Mouse (Mus musculus): ENCODE measurements at regions not wholly inside any gene's neighbourhood (a gene's known extent, or its start where the extent isn't known, plus 50 kb on each side); places are given as distances from the start of the nearest gene placed in this dataset.

- no peak overlapping the region for H3K4me2 ChIP-seq (ENCODE audit: insufficient read depth, low read depth, poor library complexity, severe bottlenecking)
- no peaks in the 10 kb centered on the region for H3K4me1 ChIP-seq (ENCODE audit: control insufficient read depth in 1 of 2, insufficient read depth in 2 of 2)
- H3K9ac ChIP-seq (ENCODE audit: insufficient read depth, low read depth) = no peak overlapping the region
- H3K9me3 ChIP-seq (replicated peaks; ENCODE audit: low read length) = no peaks in the 10 kb centered on the region
- in situ Hi-C loops (cut with MboI; ENCODE audit: low pct_ligation_motif_present, low pct_unique_long_range_greater_than_20kb, low sequenced_read_pairs) = no loop called here
- dilution Hi-C loops (cut with MboI; ENCODE audit: extremely low pct_ligation_motif_present, extremely low pct_unique_long_range_greater_than_20kb, low sequenced_read_pairs) = no loop called here
- no peaks in the 10 kb centered on the region for H3K36me3 ChIP-seq (replicated peaks in 1 of 2; ENCODE audit: control insufficient read depth in 1 of 2, insufficient read depth in 1 of 2, low read length in 1 of 2)
- H3K27ac ChIP-seq (ENCODE audit: insufficient read depth, low read depth) = no peak overlapping the region
- no peak for TF ChIP-seq RCOR1 (conservative IDR thresholded peaks at IDR 0.05; ENCODE audit: low read depth, low read length)
- TF ChIP-seq IRF4 (IDR thresholded peaks at IDR 0.05; ENCODE audit: low read depth, low read length) = no peak
- no peak for TF ChIP-seq ZNF384 (IDR thresholded peaks at IDR 0.05; ENCODE audit: low read depth, low read length)
- no peaks in the 10 kb centered on the region for H3K27me3 ChIP-seq (replicated peaks)
- H3K79me2 ChIP-seq (replicated peaks; ENCODE audit: control insufficient read depth, extremely low read depth, insufficient read depth, poor library complexity, severe bottlenecking) = no peaks in the 10 kb centered on the region
- DNase-seq (ENCODE audit: extremely low read depth) = no peak
- no peak overlapping the region for H3K4me3 ChIP-seq (replicated peaks in 1 of 3; ENCODE audit: low read depth in 2 of 3, low read length in 2 of 3, poor library complexity in 1 of 3)
Observed at GRCm38 (mm10) chr10:46185763-46186458, 608.3 kb downstream of the Hace1 start.

DNA sequence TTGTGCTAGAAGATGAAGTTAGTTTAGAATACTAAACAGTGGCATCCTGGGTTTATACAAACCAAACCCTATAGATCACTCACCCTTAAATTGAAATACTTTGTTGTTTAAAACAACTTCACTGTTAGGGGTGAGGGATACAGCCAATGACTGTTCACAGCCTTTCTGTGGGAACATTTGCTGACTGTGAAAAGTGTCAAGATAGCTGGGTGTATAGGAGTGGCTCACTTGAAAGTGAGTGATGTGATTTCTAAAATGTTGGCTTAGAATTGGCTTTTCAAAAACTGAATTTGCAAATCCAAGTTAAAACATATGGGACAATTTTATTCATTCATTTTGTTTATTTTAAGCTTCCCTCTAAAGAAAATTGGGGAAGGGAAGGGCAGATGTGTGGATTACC, 616.5 kb downstream of the Hace1 start:
- Histone ChIP-seq H3K4me2 (ENCODE audit: insufficient read depth, low read depth, poor library complexity, severe bottlenecking) (no peak overlapping the region), H3K4me3 (replicated peaks in 1 of 3; ENCODE audit: low read depth in 2 of 3, low read length in 2 of 3, poor library complexity in 1 of 3) (no peak overlapping the region), H3K79me2 (replicated peaks; ENCODE audit: control insufficient read depth, extremely low read depth, insufficient read depth, poor library complexity, severe bottlenecking) (no peaks in the 10 kb centered on the region), H3K9me3 (replicated peaks; ENCODE audit: low read length) (no peaks in the 10 kb centered on the region), H3K27ac (ENCODE audit: insufficient read depth, low read depth) (no peak overlapping the region), H3K36me3 (replicated peaks in 1 of 2; ENCODE audit: control insufficient read depth in 1 of 2, insufficient read depth in 1 of 2, low read length in 1 of 2) (no peaks in the 10 kb centered on the region), H3K27me3 (replicated peaks) (no peaks in the 10 kb centered on the region), H3K9ac (ENCODE audit: insufficient read depth, low read depth) (no peak overlapping the region), H3K4me1 (ENCODE audit: control insufficient read depth in 1 of 2, insufficient read depth in 2 of 2) (no peaks in the 10 kb centered on the region)
- in situ Hi-C loops (cut with MboI; ENCODE audit: low pct_ligation_motif_present, low pct_unique_long_range_greater_than_20kb, low sequenced_read_pairs) = no loop called here
- no peak for DNase-seq (ENCODE audit: extremely low read depth)
- TF ChIP-seq SMC3 (IDR thresholded peaks at IDR 0.05; ENCODE audit: low read depth, low read length) (no peak), JUND (conservative IDR thresholded peaks at IDR 0.05; ENCODE audit: low read depth, low read length) (no peak), NELFE (IDR thresholded peaks at IDR 0.05; ENCODE audit: low read depth, low read length) (no peak), ZKSCAN1 (IDR thresholded peaks at IDR 0.05; ENCODE audit: borderline replicate concordance, low read depth, low read length) (no peak), ZMIZ1 (IDR thresholded peaks at IDR 0.05; ENCODE audit: low read depth, low read length) (no peak)
- dilution Hi-C loops (cut with MboI; ENCODE audit: extremely low pct_ligation_motif_present, extremely low pct_unique_long_range_greater_than_20kb, low sequenced_read_pairs) = no loop called here

GRCm38 (mm10) chr10:46226837-46227402, 649.3 kb downstream of the Hace1 start:
- Histone ChIP-seq H3K9ac (ENCODE audit: insufficient read depth, low read depth) (no peak overlapping the region), H3K4me2 (ENCODE audit: insufficient read depth, low read depth, poor library complexity, severe bottlenecking) (no peak overlapping the region), H3K27me3 (replicated peaks) (no peaks in the 10 kb centered on the region), H3K4me1 (ENCODE audit: control insufficient read depth in 1 of 2, insufficient read depth in 2 of 2) (no peaks in the 10 kb centered on the region), H3K79me2 (replicated peaks; ENCODE audit: control insufficient read depth, extremely low read depth, insufficient read depth, poor library complexity, severe bottlenecking) (no peaks in the 10 kb centered on the region), H3K27ac (ENCODE audit: insufficient read depth, low read depth) (no peak overlapping the region), H3K4me3 (replicated peaks in 1 of 3; ENCODE audit: low read depth in 2 of 3, low read length in 2 of 3, poor library complexity in 1 of 3) (no peak overlapping the region), H3K36me3 (replicated peaks in 1 of 2; ENCODE audit: control insufficient read depth in 1 of 2, insufficient read depth in 1 of 2, low read length in 1 of 2) (no peaks in the 10 kb centered on the region), H3K9me3 (replicated peaks; ENCODE audit: low read length) (no peaks in the 10 kb centered on the region)
- no peak for TF ChIP-seq ZMIZ1 (IDR thresholded peaks at IDR 0.05; ENCODE audit: low read depth, low read length)
- no peak for TF ChIP-seq MEF2A (IDR thresholded peaks at IDR 0.05; ENCODE audit: borderline replicate concordance, low read depth, low read length)
- TF ChIP-seq TCF12 (IDR thresholded peaks at IDR 0.05; ENCODE audit: low read depth, low read length) = no peak
- no peak for TF ChIP-seq MYC (IDR thresholded peaks at IDR 0.05; ENCODE audit: low read depth, low read length)
- TF ChIP-seq POLR2AphosphoS2 (IDR thresholded peaks at IDR 0.05; ENCODE audit: low read depth, low read length) = no peak
- TF ChIP-seq UBTF (IDR thresholded peaks at IDR 0.05; ENCODE audit: low read depth, low read length) = no peak
- no peak for TF ChIP-seq NRF1 (IDR thresholded peaks at IDR 0.05; ENCODE audit: low read depth, low read length)
- TF ChIP-seq TBP (conservative IDR thresholded peaks at IDR 0.05; ENCODE audit: low read depth, low read length) = no peak
- no peak for TF ChIP-seq GABPA (IDR thresholded peaks at IDR 0.05; ENCODE audit: insufficient replicate concordance, low read depth, low read length)
- no peak for TF ChIP-seq ZC3H11A (IDR thresholded peaks at IDR 0.05; ENCODE audit: low read depth, low read length)
- no peak for TF ChIP-seq IRF4 (IDR thresholded peaks at IDR 0.05; ENCODE audit: low read depth, low read length)
- TF ChIP-seq CHD1 (IDR thresholded peaks at IDR 0.05; ENCODE audit: low read depth, low read length) = no peak
- no peak for TF ChIP-seq MXI1 (IDR thresholded peaks at IDR 0.05; ENCODE audit: low read depth, low read length)
- TF ChIP-seq KAT2A (IDR thresholded peaks at IDR 0.05; ENCODE audit: insufficient replicate concordance, low read length) = no peak
- TF ChIP-seq ETS1 (conservative IDR thresholded peaks at IDR 0.05; ENCODE audit: low read depth, low read length) = no peak
- no peak for TF ChIP-seq EP300 (IDR thresholded peaks at IDR 0.05; ENCODE audit: low read length)
- TF ChIP-seq NELFE (IDR thresholded peaks at IDR 0.05; ENCODE audit: low read depth, low read length) = no peak
- in situ Hi-C loops (cut with MboI; ENCODE audit: low pct_ligation_motif_present, low pct_unique_long_range_greater_than_20kb, low sequenced_read_pairs) (loop anchor here (25.0 kb wide), 1 partner anchor 165 kb away; no protein-coding TSS in a partner anchor), dilution Hi-C loops (cut with MboI; ENCODE audit: extremely low pct_ligation_motif_present, extremely low pct_unique_long_range_greater_than_20kb, low sequenced_read_pairs) (no loop called here)
- no peak for DNase-seq (ENCODE audit: extremely low read depth)
